Mouse (Mus musculus): Measurements from ENCODE around the gene Msi2. TPM values are rescaled to one million over a fixed set of nuclear protein-coding genes. Genes with fewer than 3 reads are reported as not detected.

Gene Msi2
- polyA plus RNA-seq, 1 experiment from 2014 or later, result 29.1 TPM

DNA sequence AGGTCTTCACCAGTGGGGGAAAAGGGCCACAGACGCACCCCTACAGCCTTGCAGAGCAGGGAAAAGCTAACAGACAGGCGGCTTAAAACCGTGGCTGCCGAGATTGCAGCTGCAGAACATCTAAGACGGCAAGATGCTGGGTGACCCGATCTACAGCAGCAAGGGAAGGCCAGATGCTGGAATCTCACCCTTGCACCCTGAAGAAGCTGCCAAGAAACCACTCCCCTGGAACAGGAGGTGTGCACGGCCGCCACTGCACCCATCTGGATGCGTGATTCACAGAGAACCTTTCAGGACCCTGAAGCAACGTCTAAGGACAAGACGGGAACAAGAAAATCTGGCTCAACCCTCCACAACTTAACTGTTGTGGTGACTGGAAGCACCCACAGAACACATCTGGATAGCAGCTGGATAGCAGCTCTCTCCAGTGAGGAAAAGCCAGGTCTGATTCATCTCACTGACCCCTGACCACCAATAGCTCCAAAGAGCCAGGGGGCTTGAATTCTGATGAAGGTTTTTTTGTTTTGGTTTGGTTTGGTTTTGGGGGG is 11.0 kb downstream of the Msi2 start:
- ATAC-seq (replicated peaks; ENCODE audit: low FRiP score), result no peak
- no peaks in the 10 kb centered on the region for H3K9me3 ChIP-seq (replicated peaks)
- H3K27me3 ChIP-seq, result no peaks in the 10 kb centered on the region
- peaks cover 76% of the 10 kb centered on the region for H3K36me3 ChIP-seq
- WGBS, result 40% methylated on average over 11 of the region's 11 CpGs
- no peak overlapping the region for H3K9ac ChIP-seq
- H3K4me2 ChIP-seq, result no peak overlapping the region
- H3K4me1 ChIP-seq, result peaks cover 79% of the 10 kb centered on the region
- 0 out of 2 replicates have a peak overlapping the region, but pooled peaks have one; percentile 18 for H3K27ac ChIP-seq
- no peak overlapping the region for H3K4me3 ChIP-seq (replicated peaks)

DNA sequence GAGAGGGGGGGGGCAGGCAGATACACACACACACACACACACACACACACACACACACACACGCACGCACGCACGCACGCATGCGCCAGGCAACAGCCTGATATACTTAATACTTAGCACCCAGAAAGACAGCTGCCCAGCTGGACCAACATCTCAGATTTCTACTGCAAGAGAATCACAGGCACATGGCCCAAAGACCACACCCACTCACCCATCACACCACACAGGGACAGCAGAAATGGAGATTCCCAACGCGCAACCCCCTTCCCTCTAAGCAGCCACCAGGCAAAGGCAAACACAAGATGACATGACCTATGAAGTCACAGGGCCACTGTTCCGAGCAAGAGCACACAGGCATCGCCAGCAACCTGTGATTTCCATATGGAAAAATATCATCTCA is 13.6 kb downstream of the Msi2 start:
- 52% methylated on average over 10 of the region's 10 CpGs for WGBS
- Histone ChIP-seq H3K4me3 (replicated peaks) (no peak overlapping the region), H3K27me3 (no peaks in the 10 kb centered on the region), H3K9ac (no peak overlapping the region), H3K9me3 (replicated peaks) (no peaks in the 10 kb centered on the region), H3K36me3 (peaks cover 70% of the 10 kb centered on the region), H3K4me1 (peaks cover 78% of the 10 kb centered on the region), H3K4me2 (no peak overlapping the region), H3K27ac (peak overlapping the region; percentile 30; the same call in 1 of the 2 replicates)
- ATAC-seq (replicated peaks; ENCODE audit: low FRiP score), result peak; percentile 16; the same call in 1 of the 2 replicates

DNA sequence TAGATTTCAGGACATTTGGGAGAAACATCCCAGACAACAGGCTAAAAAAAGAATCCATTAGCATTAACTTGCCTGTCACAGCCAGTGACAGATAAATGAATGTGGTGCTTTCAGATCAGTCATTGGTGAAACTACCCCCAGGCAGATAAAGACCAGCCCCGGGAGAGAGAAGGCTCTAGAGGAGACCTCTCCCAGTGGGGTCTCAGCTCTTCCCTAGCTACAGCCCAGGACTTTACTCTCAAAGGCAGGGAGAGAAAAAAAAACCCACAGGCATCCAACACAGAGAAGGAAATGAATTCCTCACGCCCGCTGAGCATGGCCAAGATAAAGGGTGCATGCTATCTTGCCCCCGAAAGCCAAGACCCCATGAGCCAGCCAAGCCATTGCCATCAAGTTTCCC is 15.1 kb downstream of the Msi2 start:
- Histone ChIP-seq H3K9me3 (replicated peaks) (no peaks in the 10 kb centered on the region), H3K4me3 (replicated peaks) (no peak overlapping the region), H3K36me3 (peaks cover 63% of the 10 kb centered on the region), H3K27ac (peak overlapping the region; percentile 34), H3K4me2 (0 out of 2 replicates have a peak overlapping the region, but pooled peaks have one; percentile 6), H3K27me3 (no peaks in the 10 kb centered on the region), H3K9ac (no peak overlapping the region), H3K4me1 (peaks cover 71% of the 10 kb centered on the region)
- WGBS, result 30% methylated on average over 4 of the region's 4 CpGs
- ATAC-seq (replicated peaks; ENCODE audit: low FRiP score), result no peak

DNA sequence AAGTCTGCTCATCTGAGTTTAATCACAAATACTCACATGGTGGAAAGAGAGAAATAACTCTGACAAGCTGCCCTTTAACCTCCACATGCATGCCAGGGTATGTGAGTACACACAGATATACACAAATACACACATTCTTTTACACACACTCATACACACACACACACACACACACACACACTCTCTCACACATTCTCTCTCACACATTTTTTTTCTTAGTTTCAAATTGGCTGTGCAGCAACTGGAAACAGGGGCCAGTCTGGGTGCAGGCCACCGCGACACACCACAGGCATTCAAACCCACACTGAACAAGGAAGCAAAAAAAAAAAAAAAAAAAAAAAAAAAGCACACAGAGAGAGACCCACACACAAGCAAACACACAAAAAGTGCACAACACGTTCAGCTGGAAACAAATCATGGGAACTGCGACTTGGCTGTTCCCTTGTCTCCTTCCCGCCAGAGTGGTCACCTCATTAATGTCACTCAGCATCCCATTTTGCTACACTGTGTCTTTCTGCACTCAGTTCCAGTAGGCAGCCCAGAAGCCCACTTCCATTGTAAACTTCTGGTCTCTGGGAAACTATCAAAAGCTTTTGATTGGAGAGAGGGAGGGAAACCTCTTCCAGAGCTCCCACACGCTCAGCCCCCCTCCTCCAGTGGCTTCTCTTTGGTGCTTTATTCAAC is 16.2 kb downstream of the Msi2 start:
- Histone ChIP-seq H3K4me1 (peaks cover 73% of the 10 kb centered on the region), H3K4me3 (replicated peaks) (no peak overlapping the region), H3K27me3 (no peaks in the 10 kb centered on the region), H3K27ac (peak overlapping the region; percentile 34), H3K9ac (no peak overlapping the region), H3K36me3 (peaks cover 53% of the 10 kb centered on the region), H3K4me2 (no peak overlapping the region), H3K9me3 (replicated peaks) (no peaks in the 10 kb centered on the region)
- WGBS, result 34% methylated on average over 6 of the region's 6 CpGs
- no peak for ATAC-seq (replicated peaks; ENCODE audit: low FRiP score)

DNA sequence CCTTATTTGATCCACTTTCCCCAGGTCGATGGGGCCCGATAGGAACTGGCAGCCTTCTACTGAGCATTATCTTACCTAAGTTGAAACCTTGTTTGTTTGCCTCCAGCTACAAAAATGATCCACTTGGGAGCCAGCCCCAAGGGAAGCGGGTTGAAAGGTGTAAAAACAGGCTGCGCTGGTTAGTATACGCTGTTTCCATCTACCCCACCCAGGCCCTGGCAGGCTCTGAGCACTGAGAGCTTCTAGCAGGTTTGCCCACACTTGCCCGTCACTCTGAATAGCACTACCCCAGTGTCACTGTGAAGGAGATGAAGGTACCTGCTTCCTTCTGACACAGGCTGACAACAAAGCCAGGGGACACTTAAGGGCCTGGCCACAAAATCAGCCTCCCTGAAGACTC is 17.3 kb downstream of the Msi2 start:
- no peak overlapping the region for H3K4me3 ChIP-seq (replicated peaks)
- no peaks in the 10 kb centered on the region for H3K27me3 ChIP-seq
- H3K9ac ChIP-seq, result no peak overlapping the region
- 88% methylated on average over 6 of the region's 6 CpGs for WGBS
- peaks cover 48% of the 10 kb centered on the region for H3K36me3 ChIP-seq
- no peak overlapping the region for H3K4me2 ChIP-seq
- no peaks in the 10 kb centered on the region for H3K9me3 ChIP-seq (replicated peaks)
- no peak overlapping the region for H3K27ac ChIP-seq
- peaks cover 80% of the 10 kb centered on the region for H3K4me1 ChIP-seq
- ATAC-seq (replicated peaks; ENCODE audit: low FRiP score), result no peak

DNA sequence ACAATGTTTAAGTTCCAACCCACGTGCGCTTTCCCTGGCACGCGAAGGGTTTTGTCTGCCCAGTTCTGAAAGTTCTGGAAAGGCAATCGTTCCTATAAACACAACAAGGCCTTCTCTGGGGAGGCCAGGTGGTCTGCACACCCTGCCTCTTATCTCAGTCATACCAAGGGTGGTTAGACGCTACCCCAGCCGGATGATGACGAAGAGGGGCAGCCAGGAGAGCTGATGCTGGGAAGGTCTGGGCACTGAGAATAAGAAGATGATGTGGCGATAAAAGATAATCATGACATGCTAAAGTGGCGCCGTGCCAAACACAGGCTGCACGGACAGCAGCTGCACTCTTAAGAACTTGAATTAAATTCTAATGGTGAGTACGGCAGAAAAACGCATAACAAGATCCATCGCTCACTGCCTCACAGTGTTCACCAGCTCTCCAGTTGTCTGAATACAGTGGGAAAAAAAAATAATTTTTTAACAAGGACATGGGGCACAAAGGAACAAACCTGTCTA is 18.1 kb downstream of the Msi2 start:
- Histone ChIP-seq H3K9me3 (replicated peaks) (no peaks in the 10 kb centered on the region), H3K4me2 (no peak overlapping the region), H3K27me3 (no peaks in the 10 kb centered on the region), H3K36me3 (peaks cover 44% of the 10 kb centered on the region), H3K4me1 (peaks cover 82% of the 10 kb centered on the region), H3K4me3 (replicated peaks) (no peak overlapping the region), H3K9ac (no peak overlapping the region), H3K27ac (no peak overlapping the region)
- ATAC-seq (replicated peaks; ENCODE audit: low FRiP score), result no peak
- 89% methylated on average over 15 of the region's 15 CpGs for WGBS

DNA sequence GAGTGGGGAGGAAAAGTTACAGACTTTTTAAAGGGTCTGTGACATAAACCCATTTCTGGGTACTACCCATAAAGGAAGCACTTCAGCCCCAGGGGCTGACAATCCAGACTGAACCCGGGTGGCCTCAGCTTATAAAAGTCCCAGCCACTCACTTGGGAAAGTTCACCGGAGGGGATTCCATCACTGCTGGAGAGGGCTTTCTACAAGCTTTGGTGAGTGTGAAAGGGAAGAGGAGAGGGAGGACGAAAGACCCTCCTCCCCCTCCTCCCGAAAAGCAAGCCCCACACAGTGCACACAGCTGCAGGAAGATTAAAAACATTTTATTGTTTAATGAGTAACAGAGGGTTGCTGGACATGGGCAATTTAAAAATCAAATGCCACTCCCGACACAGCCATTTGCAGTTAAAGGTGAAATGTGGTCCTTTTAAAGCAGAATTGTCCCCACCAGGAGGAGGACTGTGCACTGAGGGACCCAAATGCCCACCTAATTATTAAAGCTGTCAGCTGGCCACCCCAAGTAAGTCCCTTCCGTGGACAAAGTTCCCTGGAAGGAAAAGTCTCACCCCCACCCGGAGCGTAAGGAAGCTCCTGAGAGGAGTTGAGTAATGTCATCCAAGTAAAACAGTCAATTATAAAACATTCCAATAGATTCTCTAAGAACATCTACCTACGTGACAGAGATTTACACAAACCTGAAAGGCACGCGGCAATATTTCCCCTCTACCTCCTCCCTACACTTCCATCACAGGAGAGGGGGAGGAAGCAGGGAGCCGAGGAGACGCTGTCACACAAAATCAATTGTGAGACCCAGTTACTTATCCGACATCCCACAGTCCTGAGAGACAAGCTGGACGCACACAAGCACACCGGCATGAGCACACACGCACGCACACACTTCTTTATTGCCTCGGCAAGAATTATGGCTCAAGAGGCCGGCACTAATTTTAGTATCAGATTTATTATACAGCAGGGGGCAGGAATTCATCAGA is 24.1 kb downstream of the Msi2 start:
- peak overlapping the region; percentile 14 for H3K4me2 ChIP-seq
- peaks cover 11% of the 10 kb centered on the region for H3K36me3 ChIP-seq
- no peak overlapping the region for H3K9ac ChIP-seq
- H3K4me1 ChIP-seq, result peaks cover 91% of the 10 kb centered on the region
- WGBS, result 17% methylated on average over 20 of the region's 20 CpGs
- H3K27me3 ChIP-seq, result no peaks in the 10 kb centered on the region
- H3K4me3 ChIP-seq (replicated peaks), result no peak overlapping the region
- ATAC-seq (replicated peaks; ENCODE audit: low FRiP score), result 0 out of 2 replicates have a peak, but pooled peaks have one; percentile 19
- no peaks in the 10 kb centered on the region for H3K9me3 ChIP-seq (replicated peaks)
- peak overlapping the region; percentile 75 for H3K27ac ChIP-seq

DNA sequence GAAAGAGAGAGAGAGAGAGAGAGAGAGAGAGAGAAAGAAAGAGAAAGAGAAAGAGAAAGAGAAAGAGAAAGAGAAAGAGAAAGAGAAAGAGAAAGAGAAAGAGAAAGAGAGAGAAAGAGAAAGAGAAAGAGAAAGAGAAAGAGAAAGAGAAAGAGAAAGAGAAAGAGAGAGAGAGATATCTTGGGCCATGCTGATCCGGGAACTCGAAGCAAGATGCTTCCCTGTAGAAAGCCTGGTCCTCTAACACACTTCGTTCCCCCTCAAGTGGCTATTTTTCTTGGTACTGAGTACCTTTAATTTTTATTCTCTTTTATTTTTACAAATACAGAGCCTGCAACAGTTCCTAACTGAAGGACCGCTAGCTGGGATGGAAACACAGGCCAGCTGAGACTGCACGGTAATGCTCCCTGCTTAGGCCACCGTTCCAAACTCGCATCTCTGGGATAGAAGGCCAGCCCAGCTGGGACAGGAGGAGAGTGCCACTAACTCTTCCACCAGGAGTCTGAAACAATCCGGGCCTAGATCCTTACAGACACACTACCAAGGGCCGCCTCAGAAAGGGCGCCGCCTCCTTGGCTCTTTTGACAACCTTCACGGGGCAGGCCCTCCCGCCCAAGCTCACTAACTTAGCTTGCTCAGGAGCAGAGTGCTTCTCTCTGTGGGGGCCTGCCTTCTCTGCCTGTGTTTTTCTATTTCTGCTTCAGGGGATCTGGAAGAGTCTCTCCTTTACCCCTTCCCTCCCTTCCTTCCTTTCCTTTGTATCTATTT is 25.1 kb downstream of the Msi2 start:
- peak; percentile 55 for ATAC-seq (replicated peaks; ENCODE audit: low FRiP score)
- H3K27me3 ChIP-seq, result no peaks in the 10 kb centered on the region
- H3K9me3 ChIP-seq (replicated peaks), result no peaks in the 10 kb centered on the region
- peaks cover 16% of the 10 kb centered on the region; the same call in 1 of the 2 replicates for H3K36me3 ChIP-seq
- H3K4me2 ChIP-seq, result no peak overlapping the region
- H3K4me1 ChIP-seq, result peaks cover 94% of the 10 kb centered on the region
- no peak overlapping the region for H3K9ac ChIP-seq
- H3K27ac ChIP-seq, result peak overlapping the region; percentile 75
- H3K4me3 ChIP-seq (replicated peaks), result no peak overlapping the region
- 39% methylated on average over 13 of the region's 13 CpGs for WGBS

DNA sequence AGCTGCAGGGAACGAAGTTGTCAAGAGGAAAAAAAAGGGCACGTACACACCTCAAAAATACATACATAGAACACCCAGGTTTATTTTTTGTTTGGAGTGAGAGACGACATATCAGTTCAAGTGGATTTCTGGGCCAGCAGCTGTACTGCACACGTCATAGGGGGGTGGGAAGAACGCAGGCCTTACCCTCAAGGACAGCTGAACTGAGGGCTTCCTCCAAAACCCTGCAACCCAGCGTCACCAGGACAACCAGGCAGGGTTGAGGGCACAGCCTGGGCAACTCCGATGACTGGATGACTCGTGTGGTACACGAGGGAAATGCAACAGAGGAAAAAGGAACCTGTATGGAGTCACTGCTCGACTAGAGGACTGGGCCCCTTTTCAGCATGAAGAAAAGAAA is 25.9 kb downstream of the Msi2 start:
- no peaks in the 10 kb centered on the region for H3K9me3 ChIP-seq (replicated peaks)
- H3K4me1 ChIP-seq, result peaks cover 94% of the 10 kb centered on the region
- no peak overlapping the region for H3K9ac ChIP-seq
- no peak for ATAC-seq (replicated peaks; ENCODE audit: low FRiP score)
- no peak overlapping the region for H3K4me2 ChIP-seq
- H3K4me3 ChIP-seq (replicated peaks), result no peak overlapping the region
- H3K36me3 ChIP-seq, result peaks cover 16% of the 10 kb centered on the region; the same call in 1 of the 2 replicates
- H3K27me3 ChIP-seq, result no peaks in the 10 kb centered on the region
- no peak overlapping the region for H3K27ac ChIP-seq
- 60% methylated on average over 9 of the region's 10 CpGs for WGBS

DNA sequence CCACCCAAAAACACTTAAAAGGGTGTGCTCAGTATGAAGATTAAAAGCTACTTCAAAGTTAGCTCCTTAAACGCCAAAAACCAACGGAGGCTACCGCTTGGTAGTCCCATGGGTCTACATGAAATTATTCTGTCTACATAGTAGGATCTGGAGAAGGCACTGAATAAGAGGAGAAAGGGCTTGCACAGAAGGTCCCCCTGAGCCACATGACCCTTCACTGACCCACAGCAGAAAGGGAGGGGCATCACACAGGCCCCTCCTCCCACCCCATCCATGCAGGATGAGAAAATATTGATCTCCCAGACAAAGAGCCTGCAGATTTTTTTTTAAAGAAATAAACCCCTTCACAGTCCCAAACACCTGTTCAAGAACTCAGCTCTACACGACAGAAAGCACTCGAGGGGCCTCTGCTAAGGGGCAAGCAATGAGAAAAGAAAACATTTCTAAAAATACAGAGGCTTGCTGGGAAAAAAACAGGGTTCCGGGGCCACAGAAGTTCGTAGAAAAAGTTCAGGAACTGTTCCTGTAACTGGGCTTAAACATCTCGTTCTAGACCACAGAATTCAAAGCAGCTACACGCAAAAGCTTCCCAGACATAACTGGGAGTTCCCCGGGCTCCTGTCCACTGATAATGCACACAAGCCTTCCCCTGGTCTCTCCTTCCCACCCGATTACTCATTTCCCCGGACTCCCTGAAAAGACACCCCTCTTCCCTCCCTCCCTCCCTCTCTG is 27.6 kb downstream of the Msi2 start:
- peak overlapping the region; percentile 23; the same call in 1 of the 2 replicates for H3K9ac ChIP-seq
- no peaks in the 10 kb centered on the region for H3K9me3 ChIP-seq (replicated peaks)
- H3K27me3 ChIP-seq, result no peaks in the 10 kb centered on the region
- H3K4me2 ChIP-seq, result peak overlapping the region; percentile 20; the same call in 1 of the 2 replicates
- no peak overlapping the region for H3K4me3 ChIP-seq (replicated peaks)
- ATAC-seq (replicated peaks; ENCODE audit: low FRiP score), result no peak
- H3K4me1 ChIP-seq, result peaks cover 94% of the 10 kb centered on the region
- WGBS, result 10% methylated on average over 12 of the region's 12 CpGs
- peaks cover 19% of the 10 kb centered on the region for H3K36me3 ChIP-seq
- peak overlapping the region; percentile 88 for H3K27ac ChIP-seq

Measured in kidney, embryonic 15.5 days (tissue).